Mouse (Mus musculus) liver, adult 2 months (tissue): ENCODE results near the gene Psmd8. TPM values are rescaled to one million over a fixed set of nuclear protein-coding genes. Genes with fewer than 3 reads are reported as not detected.

Experiments used
- DNase-seq: peaks from one replicate; pipeline ENCODE4 v3.0.0-alpha.2; 2011; ENCODE audit warnings: low read depth, low spot score; ENCODE audit errors: extremely low read depth
- H3K27ac ChIP-seq: fragments of 200-500 bp; replicated peaks from 2 replicates; pipeline ENCODE4 v1.5.1; 2012; ENCODE audit warnings: low read depth, mild to moderate bottlenecking, control low read depth, inconsistent platforms, low read length; ENCODE audit not compliant: insufficient read depth
- H3K27me3 ChIP-seq: fragments of 200-500 bp; 2 replicates; pipeline ENCODE4 v1.6.1; 2012; ENCODE audit warnings: mild to moderate bottlenecking, moderate library complexity, low read length, inconsistent platforms; ENCODE audit not compliant: control insufficient read depth, insufficient read depth
- H3K36me3 ChIP-seq: fragments of 200-500 bp; 2 replicates; pipeline ENCODE4 v1.6.1; 2012; ENCODE audit warnings: low read length, inconsistent platforms; ENCODE audit not compliant: control insufficient read depth, insufficient read depth
- H3K4me1 ChIP-seq: fragments of 200-500 bp; 2 replicates; pipeline ENCODE4 v1.6.1; 2011; ENCODE audit warnings: low read length; ENCODE audit not compliant: control insufficient read depth, insufficient read depth
- H3K4me3 ChIP-seq: fragments of 200-500 bp; 2 replicates; pipeline ENCODE4 v1.5.1; 2011; ENCODE audit warnings: low read depth, mild to moderate bottlenecking, control low read depth, low read length, moderate library complexity; ENCODE audit not compliant: insufficient read depth
- H3K79me2 ChIP-seq: fragments of 200-500 bp; 2 replicates; pipeline ENCODE4 v1.6.1; 2012; ENCODE audit warnings: inconsistent platforms, mild to moderate bottlenecking, low read length, moderate library complexity; ENCODE audit not compliant: control insufficient read depth, insufficient read depth
- H3K9ac ChIP-seq: fragments of 200-500 bp; 2 replicates; pipeline ENCODE4 v1.6.1; 2012; ENCODE audit warnings: low read depth, mild to moderate bottlenecking, control low read depth, inconsistent platforms, low read length
- CTCF ChIP-seq: fragments of 200-500 bp; IDR thresholded peaks from 2 replicates; pipeline ENCODE4 v1.5.1; 2011; ENCODE audit warnings: low read depth, low read length, control low read depth
- POLR2A ChIP-seq: fragments of 200-500 bp; IDR thresholded peaks from 2 replicates; pipeline ENCODE4 v1.6.1; 2011; ENCODE audit warnings: low read length, control low read depth; ENCODE audit not compliant: insufficient read depth; ENCODE audit errors: extremely low read depth
- WGBS: fragments of 180-500 bp; shearing (Covaris S2); methylation state at CpG from one replicate; pipeline ENCODE4 v1.1.7; 2018; 5-methylcytosine and 5-hydroxymethylcytosine counted together
- polyA plus RNA-seq: library from polyadenylated mRNA; depleted of rRNA; stranded (reverse); fragments of >200 nt; gene quantifications from 2 replicates; pipeline ENCODE4 v1.2.3, GENCODE M21; 2012
- total RNA-seq: library from RNA; depleted of rRNA; stranded (reverse); fragments of >200 nt; gene quantifications from 2 replicates; pipeline ENCODE4 v1.2.3, GENCODE M21; 2014

The Psmd8 gene
- total and polyA plus RNA-seq, 2 experiments: 119 to 217 TPM

GRCm38 (mm10) chr7:29172390-29173016, 8.0 kb downstream of the Psmd8 start:
- no peak for TF ChIP-seq CTCF
- TF ChIP-seq POLR2A: no peak
- DNase-seq: no peak
- H3K36me3 ChIP-seq: peaks cover 18% of the 10 kb centered on the region
- no peak overlapping the region for H3K4me3 ChIP-seq
- no peak overlapping the region for H3K9ac ChIP-seq
- 72% methylated on average over 32 of the region's 32 CpGs for WGBS
- no peak overlapping the region for H3K27ac ChIP-seq
- 0 out of 2 replicates have a peak, but pooled peaks cover 2% of the 10 kb centered on the region for H3K27me3 ChIP-seq
- peaks cover 6% of the 10 kb centered on the region for H3K4me1 ChIP-seq
- H3K79me2 ChIP-seq: no peaks in the 10 kb centered on the region

DNA sequence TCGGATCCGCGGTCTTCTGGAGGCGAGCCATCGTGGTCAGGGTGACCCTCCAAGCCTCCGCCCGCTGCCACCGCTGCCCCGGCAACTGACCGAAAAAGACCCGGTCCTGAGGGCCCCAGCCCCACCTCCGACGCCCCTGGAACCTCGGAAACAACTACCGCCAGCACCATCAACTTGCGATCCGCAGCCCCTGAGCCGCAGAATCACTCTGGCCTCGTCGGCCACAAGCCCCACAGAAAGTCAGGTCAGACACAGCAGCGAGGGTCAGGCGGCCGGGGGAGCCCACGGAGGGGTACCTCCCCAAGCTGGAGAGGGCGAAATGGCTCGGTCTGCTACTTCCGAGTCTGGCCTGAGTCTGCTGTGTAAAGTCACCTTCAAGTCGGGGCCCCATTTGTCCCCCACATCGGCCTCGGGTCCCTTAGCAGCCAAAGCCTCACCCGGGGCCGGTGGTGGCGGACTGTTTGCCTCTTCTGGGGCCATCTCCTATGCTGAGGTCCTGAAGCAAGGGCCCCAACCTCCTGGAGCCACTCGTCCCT, 8.9 kb downstream of the Psmd8 start:
- Histone ChIP-seq H3K79me2 (no peaks in the 10 kb centered on the region), H3K4me3 (no peak overlapping the region), H3K4me1 (peaks cover 6% of the 10 kb centered on the region), H3K27me3 (0 out of 2 replicates have a peak, but pooled peaks cover 2% of the 10 kb centered on the region), H3K9ac (no peak overlapping the region; the same call in 1 of the 2 replicates), H3K36me3 (peaks cover 15% of the 10 kb centered on the region), H3K27ac (no peak overlapping the region)
- DNase-seq: no peak
- no peak for TF ChIP-seq CTCF
- no peak for TF ChIP-seq POLR2A
- 11% methylated on average over 34 of the region's 34 CpGs for WGBS

DNA sequence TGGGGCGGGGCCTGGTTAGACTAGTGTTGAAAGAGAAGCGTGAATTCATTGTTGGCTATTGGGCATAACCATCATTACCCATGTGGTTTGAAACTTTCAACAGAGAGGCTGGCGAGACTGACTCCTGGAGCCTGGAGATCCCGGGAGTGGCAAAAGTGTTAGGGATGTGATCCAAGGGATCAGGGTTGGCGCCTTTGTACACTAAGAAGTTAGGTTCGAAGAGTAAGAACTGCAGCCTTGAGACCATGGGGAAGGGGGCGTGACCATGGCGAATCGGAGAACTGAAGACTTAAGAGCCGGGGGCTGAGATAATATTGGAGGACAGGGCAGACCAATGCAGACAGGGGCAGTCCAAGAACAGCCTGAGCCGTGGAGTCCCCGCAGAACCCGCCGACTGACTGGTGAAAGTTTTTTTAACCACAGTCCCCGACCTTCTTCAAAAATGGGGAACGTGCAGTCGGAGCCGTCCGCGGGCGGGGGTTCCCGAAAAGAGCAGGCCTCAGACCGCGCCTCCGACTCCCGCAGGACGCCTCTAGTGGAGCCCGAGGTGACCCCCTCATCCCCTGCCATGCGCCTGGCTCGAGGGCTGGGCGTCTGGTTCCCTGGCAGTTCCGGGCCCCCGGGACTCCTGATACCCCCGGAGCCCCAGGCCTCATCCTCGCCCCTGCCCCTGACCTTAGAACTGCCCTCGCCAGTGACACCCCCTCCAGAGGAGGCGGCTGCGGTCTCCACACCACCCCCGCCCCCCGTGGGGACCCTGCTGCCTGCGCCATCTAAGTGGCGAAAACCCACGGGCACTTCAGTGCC, 9.5 kb downstream of the Psmd8 start:
- WGBS: 3% methylated on average over 43 of the region's 43 CpGs
- TF ChIP-seq CTCF (no peak), POLR2A (no peak)
- no peak for DNase-seq
- Histone ChIP-seq H3K79me2 (no peaks in the 10 kb centered on the region), H3K9ac (no peak overlapping the region; the same call in 1 of the 2 replicates), H3K27me3 (0 out of 2 replicates have a peak, but pooled peaks cover 2% of the 10 kb centered on the region), H3K4me1 (peaks cover 6% of the 10 kb centered on the region), H3K4me3 (0 out of 2 replicates have a peak overlapping the region, but pooled peaks have one; percentile 34), H3K36me3 (peaks cover 11% of the 10 kb centered on the region), H3K27ac (no peak overlapping the region)

DNA sequence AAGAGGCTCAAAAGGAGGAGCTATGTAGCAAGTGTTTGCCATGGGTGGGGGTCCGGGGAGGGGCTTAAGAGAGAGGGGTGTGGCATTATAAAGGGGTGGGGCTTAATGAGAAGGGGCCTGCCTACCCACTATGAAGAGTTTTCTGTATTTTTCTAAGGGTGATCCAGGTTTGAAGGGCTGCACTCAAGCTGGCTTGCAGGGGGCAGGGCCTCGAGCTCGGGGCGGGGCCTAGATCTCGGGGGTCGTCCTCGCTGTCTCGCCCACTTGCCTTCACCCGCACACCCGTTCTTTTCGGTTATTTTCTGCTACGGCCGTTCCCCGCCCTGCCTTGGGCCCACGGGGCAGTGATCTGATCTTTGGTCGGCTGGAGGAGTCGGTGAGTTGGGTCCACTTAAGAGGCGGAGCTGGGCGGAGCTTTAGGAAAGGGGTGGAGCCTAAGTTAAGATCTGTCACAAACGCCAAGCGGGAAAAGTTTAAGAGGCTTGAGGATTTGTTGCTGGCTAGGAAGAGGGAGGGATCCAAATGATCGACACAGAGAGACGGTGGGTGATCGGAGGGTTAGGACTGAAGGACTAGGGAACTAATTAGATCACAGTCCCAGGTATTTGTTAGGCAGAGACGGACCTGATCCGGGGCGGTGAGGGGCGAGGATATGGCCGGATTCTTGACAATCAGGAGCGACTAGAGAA, 10.3 kb downstream of the Psmd8 start, which contains the start of the genes Ggn and Spred3:
TSS of gene Ggn (plus strand) at position 145 of the 689 bp plus-strand sequence.
TSS of gene Spred3 (minus strand) at position 346 of the 689 bp plus-strand sequence.
- TF ChIP-seq POLR2A: peak; percentile 41; the same call in 1 of the 2 replicates
- no peak for TF ChIP-seq CTCF
- under 1% methylated on average over 30 of the region's 30 CpGs for WGBS
- Histone ChIP-seq H3K4me1 (peaks cover 6% of the 10 kb centered on the region), H3K79me2 (no peaks in the 10 kb centered on the region), H3K36me3 (peaks cover 4% of the 10 kb centered on the region), H3K27ac (peak within 1 kb of the TSS; percentile 58; the same call in 1 of the 2 replicates), H3K27me3 (0 out of 2 replicates have a peak, but pooled peaks cover 2% of the 10 kb centered on the region), H3K9ac (peak within 1 kb of the TSS; percentile 82), H3K4me3 (peak within 1 kb of the TSS; percentile 83)
- DNase-seq: peak; percentile 82

- no peak overlapping the region for H3K27ac ChIP-seq
- H3K4me1 ChIP-seq: peaks cover 6% of the 10 kb centered on the region
- peak; percentile 35 for DNase-seq
- no peaks in the 10 kb centered on the region for H3K79me2 ChIP-seq
- H3K4me3 ChIP-seq: peak overlapping the region; percentile 83
- 0 out of 2 replicates have a peak, but pooled peaks cover 3% of the 10 kb centered on the region for H3K36me3 ChIP-seq
- H3K27me3 ChIP-seq: 0 out of 2 replicates have a peak, but pooled peaks cover 2% of the 10 kb centered on the region
- TF ChIP-seq CTCF (no peak), POLR2A (no peak)
- H3K9ac ChIP-seq: peak overlapping the region; percentile 43
- 2% methylated on average over 31 of the region's 39 CpGs for WGBS
Measured at GRCm38 (mm10) chr7:29169231-29170065, 11.1 kb downstream of the Psmd8 start.
